Mouse (Mus musculus) thymus, adult 2 months (tissue): Measurements from ENCODE around the gene Mfsd4a.

Experiments used
- CTCF ChIP-seq: fragments of 200-500 bp; IDR thresholded peaks from 2 replicates; pipeline ENCODE4 v1.5.1; 2012; ENCODE audit warnings: mild to moderate bottlenecking, control low read depth, low read length, moderate library complexity, borderline replicate concordance; ENCODE audit not compliant: control insufficient read depth, poor library complexity, insufficient read depth; ENCODE audit errors: extremely low read depth
- POLR2A ChIP-seq: fragments of 200-500 bp; IDR thresholded peaks from 2 replicates; pipeline ENCODE4 v1.6.1; 2012; ENCODE audit warnings: mild to moderate bottlenecking, low read length, control low read depth, moderate library complexity; ENCODE audit not compliant: control insufficient read depth, poor library complexity, insufficient read depth; ENCODE audit errors: extremely low read depth

DNA sequence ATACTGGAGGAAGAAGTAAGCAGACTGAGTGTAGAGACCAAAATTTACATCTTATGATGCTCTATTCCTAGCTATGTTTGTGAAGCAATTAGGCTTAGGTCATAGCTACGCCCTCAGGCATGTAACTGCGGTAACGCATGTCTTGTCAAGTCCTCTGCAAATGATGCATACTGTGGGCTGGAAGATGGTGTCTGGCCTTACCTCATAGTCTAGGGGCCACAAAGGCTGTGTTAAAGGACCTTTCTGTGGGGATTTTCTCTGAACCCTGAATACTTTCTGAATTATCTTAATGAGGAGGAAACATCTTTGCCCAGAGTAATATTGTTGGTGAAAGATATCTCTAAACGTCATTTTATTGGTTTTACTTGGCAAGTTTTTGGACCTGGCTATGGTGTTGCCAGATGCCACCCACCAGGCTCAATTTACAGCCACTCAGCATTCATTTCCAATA is 66.0 kb downstream of the Mfsd4a start:
- TF ChIP-seq CTCF (no peak), POLR2A (no peak)
